Mouse (Mus musculus): Measurements from ENCODE around the gene Col18a1.

DNA sequence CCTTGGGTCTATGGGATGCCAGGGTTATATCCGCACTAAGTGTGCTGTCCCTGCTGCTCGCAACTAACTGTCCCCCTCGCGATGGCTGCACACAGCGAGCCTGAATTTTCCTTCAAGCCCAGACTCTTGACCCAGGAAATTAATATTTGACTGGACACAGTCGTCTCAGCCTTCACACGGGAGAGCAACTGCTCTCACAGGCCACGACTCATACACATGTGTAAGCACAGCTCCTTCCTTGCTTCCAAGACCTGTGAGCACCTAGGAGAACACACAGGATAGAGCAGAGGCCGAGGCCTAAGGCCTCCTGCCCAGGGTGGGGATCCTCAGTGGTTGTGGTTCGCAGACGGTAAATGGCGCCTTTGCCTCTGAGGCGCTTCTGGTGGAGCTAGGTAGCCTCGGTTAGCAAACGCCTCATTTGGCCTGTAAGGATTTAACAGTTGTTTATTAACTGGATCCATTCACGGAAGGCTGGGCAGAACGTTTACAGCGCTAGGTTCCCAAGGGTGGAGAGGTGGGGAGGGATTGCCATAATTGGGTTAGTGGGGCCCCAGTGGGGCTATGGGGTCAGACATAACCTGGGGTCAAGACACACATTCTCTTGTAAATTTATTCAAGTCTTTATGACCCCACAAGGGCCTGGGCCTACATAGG is 41.1 kb downstream of the Col18a1 start:
- TF ChIP-seq CTCF (IDR thresholded peaks at IDR 0.05; ENCODE audit: borderline replicate concordance, extremely low read depth, insufficient read depth, insufficient read length) (no peak), POLR2A (IDR thresholded peaks at IDR 0.05; ENCODE audit: borderline replicate concordance, extremely low read depth, insufficient read depth, insufficient read length, poor library complexity, severe bottlenecking) (no peak)
